Mouse (Mus musculus): ENCODE data around the gene Nid2. TPM values are rescaled to one million over a fixed set of nuclear protein-coding genes. Genes with fewer than 3 reads are reported as not detected.

The Nid2 gene
- polyA plus RNA-seq, 1 experiment, result 4.7 TPM

DNA sequence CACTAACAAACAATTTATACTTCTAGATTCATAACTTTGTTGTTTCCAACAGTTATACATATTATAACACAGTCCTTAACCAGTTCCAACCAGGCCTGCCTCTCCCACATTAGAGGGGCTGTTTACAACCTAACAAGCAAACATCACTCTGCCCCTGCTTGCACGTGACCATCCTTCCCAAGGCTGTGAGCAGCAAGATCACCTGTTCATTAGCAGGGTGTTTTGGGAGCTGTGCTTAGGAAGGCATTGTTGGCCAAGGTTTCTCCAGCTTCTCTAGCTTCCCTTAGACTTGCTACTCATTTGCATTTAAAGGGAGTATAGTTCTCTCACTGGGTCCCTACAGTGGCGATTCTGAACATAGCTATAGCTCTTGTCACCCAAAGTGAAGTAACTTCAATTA, 107.2 kb downstream of the Nid2 start:
- Histone ChIP-seq H3K36me3 (ENCODE audit: control insufficient read depth, insufficient read depth, low read length) (no peaks in the 10 kb centered on the region), H3K4me3 (ENCODE audit: control insufficient read depth, insufficient read depth, low read length) (no peak overlapping the region), H3K27me3 (ENCODE audit: control insufficient read depth, insufficient read depth, low read length) (no peaks in the 10 kb centered on the region), H3K4me1 (replicated peaks; ENCODE audit: control insufficient read depth, insufficient read depth, low read length) (no peaks in the 10 kb centered on the region), H3K27ac (ENCODE audit: control insufficient read depth, insufficient read depth, low read length) (no peak overlapping the region)
- 96% methylated on average over 2 of the region's 2 CpGs for WGBS
- no peak for TF ChIP-seq POLR2A (IDR thresholded peaks at IDR 0.05; ENCODE audit: control insufficient read depth, extremely low read depth, insufficient read depth, low read length, poor library complexity)
- TF ChIP-seq CTCF (IDR thresholded peaks at IDR 0.05; ENCODE audit: borderline replicate concordance, control insufficient read depth, extremely low read depth, insufficient read depth, low read length, poor library complexity), result no peak
- no peak for DNase-seq

DNA sequence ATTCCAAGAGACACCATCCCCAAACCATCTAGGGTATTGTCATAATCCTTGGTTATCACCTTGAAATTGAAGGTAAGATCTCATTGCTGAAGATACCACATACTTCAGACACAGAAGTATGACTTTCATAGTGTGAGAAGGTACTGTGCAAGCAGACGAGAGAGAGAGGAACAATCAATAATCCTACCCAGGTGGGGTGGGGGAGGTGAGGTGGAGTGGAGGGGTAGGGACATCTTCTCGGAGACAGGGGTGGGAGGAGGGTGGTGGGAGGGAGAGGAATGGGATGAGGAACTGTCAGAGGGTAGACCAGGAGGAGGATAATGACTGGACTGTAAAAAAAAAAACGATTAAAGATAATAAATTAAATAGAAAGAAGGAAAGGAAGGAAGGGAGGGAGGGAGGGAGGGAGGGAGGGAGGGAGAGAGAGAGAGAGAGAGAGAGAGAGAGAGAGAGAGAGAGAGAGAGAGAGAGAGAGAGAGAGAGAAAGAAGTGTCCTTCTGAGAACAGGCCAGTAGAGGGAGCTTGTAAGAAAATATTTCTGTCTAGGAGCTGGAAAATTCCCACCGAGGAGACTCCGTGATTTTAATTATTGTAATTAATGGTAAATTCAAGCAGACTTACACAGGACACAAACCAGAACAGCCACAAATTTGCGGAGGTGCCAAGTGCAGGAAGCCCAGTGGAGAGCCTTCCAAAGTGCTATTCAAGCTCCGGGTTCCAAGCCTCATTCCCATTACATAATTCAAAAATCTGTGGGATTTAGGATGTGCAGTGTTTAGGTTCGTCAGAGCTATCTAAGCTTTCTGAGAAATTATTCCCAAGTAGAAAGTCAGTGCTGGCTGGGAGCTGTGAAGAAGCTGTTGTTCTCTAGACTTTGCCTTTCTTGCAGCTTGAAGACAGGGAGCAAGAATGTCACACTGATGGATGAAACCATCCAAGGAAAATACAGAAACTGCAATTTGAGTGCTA, 108.0 kb downstream of the Nid2 start:
- H3K4me3 ChIP-seq (ENCODE audit: control insufficient read depth, insufficient read depth, low read length), result no peak overlapping the region
- TF ChIP-seq POLR2A (IDR thresholded peaks at IDR 0.05; ENCODE audit: control insufficient read depth, extremely low read depth, insufficient read depth, low read length, poor library complexity) (no peak), CTCF (IDR thresholded peaks at IDR 0.05; ENCODE audit: borderline replicate concordance, control insufficient read depth, extremely low read depth, insufficient read depth, low read length, poor library complexity) (no peak)
- no peak for DNase-seq
- H3K36me3 ChIP-seq (ENCODE audit: control insufficient read depth, insufficient read depth, low read length), result no peaks in the 10 kb centered on the region
- no peak overlapping the region for H3K27ac ChIP-seq (ENCODE audit: control insufficient read depth, insufficient read depth, low read length)
- H3K4me1 ChIP-seq (replicated peaks; ENCODE audit: control insufficient read depth, insufficient read depth, low read length), result no peaks in the 10 kb centered on the region
- H3K27me3 ChIP-seq (ENCODE audit: control insufficient read depth, insufficient read depth, low read length), result no peaks in the 10 kb centered on the region
- WGBS, result 61% methylated on average over 8 of the region's 8 CpGs

DNA sequence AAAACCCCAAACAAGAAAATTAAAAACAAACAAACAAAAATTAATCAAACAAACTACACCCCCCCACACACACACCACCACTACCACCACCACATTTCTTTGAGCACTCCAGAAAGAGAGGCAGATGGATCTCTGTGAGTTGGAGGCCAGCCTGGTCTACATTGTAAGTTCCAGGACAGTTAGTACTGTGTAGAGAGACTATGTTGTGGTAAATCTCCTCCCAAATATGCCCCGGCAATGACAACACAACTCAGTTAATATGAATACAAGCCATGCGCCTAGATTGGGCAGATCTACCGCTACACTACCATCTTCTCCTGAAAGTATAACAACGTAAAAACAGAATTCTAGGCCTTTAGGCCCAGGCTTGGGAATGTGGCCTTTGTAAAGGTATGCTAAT, 109.2 kb downstream of the Nid2 start:
- TF ChIP-seq POLR2A (IDR thresholded peaks at IDR 0.05; ENCODE audit: control insufficient read depth, extremely low read depth, insufficient read depth, low read length, poor library complexity), result no peak
- TF ChIP-seq CTCF (IDR thresholded peaks at IDR 0.05; ENCODE audit: borderline replicate concordance, control insufficient read depth, extremely low read depth, insufficient read depth, low read length, poor library complexity), result no peak
- Histone ChIP-seq H3K27me3 (ENCODE audit: control insufficient read depth, insufficient read depth, low read length) (no peaks in the 10 kb centered on the region), H3K4me3 (ENCODE audit: control insufficient read depth, insufficient read depth, low read length) (no peak overlapping the region), H3K4me1 (replicated peaks; ENCODE audit: control insufficient read depth, insufficient read depth, low read length) (no peaks in the 10 kb centered on the region), H3K27ac (ENCODE audit: control insufficient read depth, insufficient read depth, low read length) (no peak overlapping the region), H3K36me3 (ENCODE audit: control insufficient read depth, insufficient read depth, low read length) (no peaks in the 10 kb centered on the region)
- 96% methylated on average over 4 of the region's 4 CpGs for WGBS
- no peak for DNase-seq

Other genes with a start within 250 kb of the Nid2 start
- not detected in 2 replicates for gene Gm2244, start 201.3 kb upstream of the Nid2 start, polyA plus RNA-seq (2012; rRNA removed)
- 0.94 and 1.2 TPM in 2 replicates for gene Gm2237, start 166.1 kb upstream of the Nid2 start, polyA plus RNA-seq (2012; rRNA removed)
- not detected in 2 replicates for gene Gm5458, start 148.7 kb upstream of the Nid2 start, polyA plus RNA-seq (2012; rRNA removed)
- gene Rtraf, start 72.6 kb downstream of the Nid2 start, polyA plus RNA-seq (2012; rRNA removed), result 27.0 and 27.8 TPM in 2 replicates
- gene Gng2, start 226.4 kb downstream of the Nid2 start, polyA plus RNA-seq (2012; rRNA removed), result 12.3 and 14.0 TPM in 2 replicates